Mouse (Mus musculus): ENCODE results near the gene Olfr524. TPM values are rescaled to one million over a fixed set of nuclear protein-coding genes. Genes with fewer than 3 reads are reported as not detected.
A peak's percentile ranks its signal among the peaks of the same experiment; 100 is the strongest.

Gene Olfr524
- polyA plus RNA-seq, 1 experiment from 2014 or later = not detected

DNA sequence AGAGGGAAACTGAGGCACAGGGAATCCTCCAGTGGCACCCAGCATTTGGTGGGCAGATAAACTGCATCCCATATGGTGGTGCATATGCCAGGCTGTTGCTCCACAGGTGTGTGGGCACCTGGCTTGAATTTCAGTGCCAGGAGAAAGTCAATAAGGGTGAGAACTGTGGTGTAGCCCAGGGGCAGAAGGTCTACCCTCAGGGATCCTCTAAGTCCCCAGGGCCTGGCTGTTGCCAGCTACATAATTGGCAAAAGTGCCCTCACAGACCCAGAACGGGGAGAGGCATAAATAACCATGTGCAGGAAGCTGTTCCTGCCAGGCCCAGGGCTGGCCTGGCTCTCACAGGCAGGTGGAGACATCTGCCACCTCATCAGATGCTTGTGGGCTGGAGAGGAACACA is 32.8 kb downstream of the Olfr524 start, which contains the start of gene Olfr523:
Olfr523 (plus strand) TSS at position 282 of the 400 bp plus-strand sequence.
- 53% methylated on average over 1 of the region's 1 CpGs for WGBS
- H3K4me2 ChIP-seq (ENCODE audit: low read length) = no peak within 1 kb of the TSS
- no peaks in the 10 kb centered on the region for H3K36me3 ChIP-seq (ENCODE audit: control insufficient read depth, insufficient read depth, low read length)
- H3K4me3 ChIP-seq (ENCODE audit: low read depth, low read length) = no peak within 1 kb of the TSS
- no peak for DNase-seq (ENCODE audit: low spot score)
- no peak within 1 kb of the TSS for H3K9ac ChIP-seq (ENCODE audit: low read length)
- no peak for ATAC-seq (replicated peaks; ENCODE audit: low FRiP score, low TSS enrichment, low read depth)
- H3K27ac ChIP-seq (ENCODE audit: low read depth) = no peak within 1 kb of the TSS
- no peaks in the 10 kb centered on the region for H3K9me3 ChIP-seq (ENCODE audit: control insufficient read depth, low read length)
- H3K27me3 ChIP-seq (replicated peaks; ENCODE audit: control insufficient read depth, insufficient read depth, low read length) = no peaks in the 10 kb centered on the region
- H3K4me1 ChIP-seq (replicated peaks; ENCODE audit: control insufficient read depth, insufficient read depth, low read length) = no peaks in the 10 kb centered on the region

DNA sequence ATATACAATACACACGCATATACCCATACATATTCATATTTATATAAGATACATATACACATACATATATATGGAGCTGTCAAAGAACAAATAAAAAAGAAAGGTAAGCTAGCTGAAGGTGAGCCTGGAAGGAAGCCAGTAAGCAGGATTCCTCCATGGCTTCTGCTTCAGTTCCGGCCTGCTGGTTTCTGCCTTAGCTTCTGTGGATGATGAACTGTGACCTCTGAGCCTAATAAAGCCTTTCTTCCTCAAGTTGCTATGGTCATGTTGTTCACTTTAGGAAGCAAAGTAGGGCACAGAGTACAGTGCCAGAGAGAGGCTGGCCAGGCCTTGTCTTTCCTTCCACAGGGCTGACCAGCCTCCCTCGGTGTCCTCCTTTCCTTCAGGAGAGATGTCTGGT is 34.9 kb downstream of the Olfr524 start:
- Histone ChIP-seq H3K36me3 (ENCODE audit: control insufficient read depth, insufficient read depth, low read length) (no peaks in the 10 kb centered on the region), H3K9ac (ENCODE audit: low read length) (no peak overlapping the region), H3K4me3 (ENCODE audit: low read depth, low read length) (no peak overlapping the region), H3K27ac (ENCODE audit: low read depth) (no peak overlapping the region), H3K4me1 (replicated peaks; ENCODE audit: control insufficient read depth, insufficient read depth, low read length) (no peaks in the 10 kb centered on the region), H3K27me3 (replicated peaks; ENCODE audit: control insufficient read depth, insufficient read depth, low read length) (no peaks in the 10 kb centered on the region), H3K4me2 (ENCODE audit: low read length) (no peak overlapping the region), H3K9me3 (ENCODE audit: control insufficient read depth, low read length) (no peaks in the 10 kb centered on the region)
- WGBS = 92% methylated on average over 3 of the region's 3 CpGs
- no peak for DNase-seq (ENCODE audit: low spot score)
- ATAC-seq (replicated peaks; ENCODE audit: low FRiP score, low TSS enrichment, low read depth) = no peak

DNA sequence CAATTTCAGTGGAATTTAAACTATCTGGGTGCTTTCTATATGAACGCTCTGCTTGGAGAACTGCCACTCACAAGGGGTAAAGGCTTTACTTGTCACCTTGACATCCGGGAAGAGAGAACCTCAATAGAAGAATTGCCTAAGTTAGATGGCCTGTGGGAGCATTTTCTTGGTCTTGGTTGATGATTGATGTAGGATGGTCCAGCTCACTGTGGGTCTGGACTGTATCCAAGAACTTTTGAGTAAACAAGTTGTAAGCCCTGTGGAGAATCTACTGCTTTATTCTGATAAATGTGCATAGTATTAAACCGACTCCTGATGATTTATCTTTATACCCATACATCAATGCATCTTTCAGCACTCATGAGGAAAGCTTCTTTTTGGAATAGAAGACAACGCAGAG is 36.4 kb downstream of the Olfr524 start:
- WGBS = 55% methylated on average over 4 of the region's 4 CpGs
- H3K9me3 ChIP-seq (ENCODE audit: control insufficient read depth, low read length) = no peaks in the 10 kb centered on the region
- no peak for ATAC-seq (replicated peaks; ENCODE audit: low FRiP score, low TSS enrichment, low read depth)

DNA sequence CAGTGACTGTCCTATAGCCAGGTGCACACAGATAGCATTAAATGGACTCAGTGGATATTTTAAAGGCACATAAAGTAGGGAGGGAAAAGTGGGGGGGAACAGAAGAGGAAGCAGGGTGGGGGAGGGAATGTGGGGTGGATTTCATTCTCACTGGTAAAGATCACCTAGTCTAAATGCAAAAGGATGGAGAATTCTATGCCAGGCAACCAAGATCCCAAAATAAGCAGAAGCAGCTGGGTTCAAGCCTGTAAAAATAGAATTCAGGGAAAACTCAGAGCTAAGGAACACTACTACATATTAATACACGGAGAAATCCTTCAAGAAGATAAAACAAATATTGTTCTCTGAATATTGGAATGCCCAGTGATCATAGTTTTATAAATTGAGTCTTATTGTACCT is 37.8 kb downstream of the Olfr524 start:
- Histone ChIP-seq H3K27me3 (replicated peaks; ENCODE audit: control insufficient read depth, insufficient read depth, low read length) (no peaks in the 10 kb centered on the region), H3K36me3 (ENCODE audit: control insufficient read depth, insufficient read depth, low read length) (no peaks in the 10 kb centered on the region), H3K4me1 (replicated peaks; ENCODE audit: control insufficient read depth, insufficient read depth, low read length) (no peaks in the 10 kb centered on the region), H3K9me3 (ENCODE audit: control insufficient read depth, low read length) (no peaks in the 10 kb centered on the region), H3K27ac (ENCODE audit: low read depth) (no peak overlapping the region), H3K9ac (ENCODE audit: low read length) (no peak overlapping the region), H3K4me3 (ENCODE audit: low read depth, low read length) (no peak overlapping the region), H3K4me2 (ENCODE audit: low read length) (no peak overlapping the region)
- WGBS = 66% methylated on average over 1 of the region's 1 CpGs
- no peak for DNase-seq (ENCODE audit: low spot score)
- ATAC-seq (replicated peaks; ENCODE audit: low FRiP score, low TSS enrichment, low read depth) = no peak

More for the DNA sequence above, 36.4 kb downstream of the Olfr524 start:
- H3K27me3 ChIP-seq (replicated peaks; ENCODE audit: control insufficient read depth, insufficient read depth, low read length) = no peaks in the 10 kb centered on the region
- no peak overlapping the region for H3K27ac ChIP-seq (ENCODE audit: low read depth)
- no peaks in the 10 kb centered on the region for H3K36me3 ChIP-seq (ENCODE audit: control insufficient read depth, insufficient read depth, low read length)
- H3K4me2 ChIP-seq (ENCODE audit: low read length) = no peak overlapping the region
- H3K4me1 ChIP-seq (replicated peaks; ENCODE audit: control insufficient read depth, insufficient read depth, low read length) = no peaks in the 10 kb centered on the region
- DNase-seq (ENCODE audit: low spot score) = no peak
- no peak overlapping the region for H3K4me3 ChIP-seq (ENCODE audit: low read depth, low read length)
- no peak overlapping the region for H3K9ac ChIP-seq (ENCODE audit: low read length)

- ATAC-seq (replicated peaks; ENCODE audit: low FRiP score, low TSS enrichment, low read depth) = no peak
Measured at GRCm38 (mm10) chr7:140164664-140165063, 41.1 kb downstream of the Olfr524 start, which contains the start of gene Olfr522. Gene Olfr522, minus strand, starts transcription at chr7:140164764.

DNA sequence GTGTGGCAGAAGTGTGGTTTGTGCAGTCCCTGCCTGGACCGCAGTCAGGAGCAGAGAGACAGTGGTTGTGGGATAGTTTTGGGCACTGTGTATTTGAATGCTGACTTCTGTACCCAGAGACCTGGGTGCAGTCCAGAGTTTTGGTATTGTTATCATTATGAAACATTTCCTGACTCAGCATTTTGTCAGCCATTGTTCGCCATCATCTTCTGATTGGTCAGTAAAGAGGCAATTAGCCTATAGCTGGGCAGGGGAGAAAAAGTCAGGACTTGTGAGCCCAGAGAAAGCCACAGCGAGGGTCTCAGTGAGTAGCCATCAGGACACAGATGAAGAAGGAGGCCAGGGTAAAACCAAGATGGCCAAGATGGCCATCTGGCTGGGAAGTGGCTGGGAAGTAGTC is 45.4 kb downstream of the Olfr524 start:
- 0 out of 2 replicates have a peak, but pooled peaks cover 8% of the 10 kb centered on the region for H3K27me3 ChIP-seq (replicated peaks; ENCODE audit: control insufficient read depth, insufficient read depth, low read length)
- DNase-seq (ENCODE audit: low spot score) (no peak), ATAC-seq (replicated peaks; ENCODE audit: low FRiP score, low TSS enrichment, low read depth) (no peak)
- 72% methylated on average over 3 of the region's 3 CpGs for WGBS
- H3K4me2 ChIP-seq (ENCODE audit: low read length) = no peak overlapping the region
- H3K36me3 ChIP-seq (ENCODE audit: control insufficient read depth, insufficient read depth, low read length) = no peaks in the 10 kb centered on the region
- H3K9ac ChIP-seq (ENCODE audit: low read length) = no peak overlapping the region
- no peak overlapping the region for H3K4me3 ChIP-seq (ENCODE audit: low read depth, low read length)
- H3K4me1 ChIP-seq (replicated peaks; ENCODE audit: control insufficient read depth, insufficient read depth, low read length) = no peaks in the 10 kb centered on the region
- no peaks in the 10 kb centered on the region for H3K9me3 ChIP-seq (ENCODE audit: control insufficient read depth, low read length)
- no peak overlapping the region for H3K27ac ChIP-seq (ENCODE audit: low read depth)

More at GRCm38 (mm10) chr7:140164664-140165063, 41.1 kb downstream of the Olfr524 start, which contains the start of gene Olfr522:
- WGBS = 75% methylated on average over 7 of the region's 7 CpGs
- Histone ChIP-seq H3K9ac (ENCODE audit: low read length) (no peak within 1 kb of the TSS), H3K4me2 (ENCODE audit: low read length) (no peak within 1 kb of the TSS), H3K4me3 (ENCODE audit: low read depth, low read length) (no peak within 1 kb of the TSS), H3K27ac (ENCODE audit: low read depth) (no peak within 1 kb of the TSS), H3K4me1 (replicated peaks; ENCODE audit: control insufficient read depth, insufficient read depth, low read length) (no peaks in the 10 kb centered on the region), H3K36me3 (ENCODE audit: control insufficient read depth, insufficient read depth, low read length) (no peaks in the 10 kb centered on the region), H3K27me3 (replicated peaks; ENCODE audit: control insufficient read depth, insufficient read depth, low read length) (no peaks in the 10 kb centered on the region), H3K9me3 (ENCODE audit: control insufficient read depth, low read length) (no peaks in the 10 kb centered on the region)
- no peak for DNase-seq (ENCODE audit: low spot score)

- H3K9ac ChIP-seq (ENCODE audit: low read length) = 0 out of 2 replicates have a peak within 1 kb of the TSS, but pooled peaks have one; percentile 13
- peak within 1 kb of the TSS; percentile 45 for H3K4me2 ChIP-seq (ENCODE audit: low read length)
- H3K36me3 ChIP-seq (ENCODE audit: control insufficient read depth, insufficient read depth, low read length) = peaks cover 4% of the 10 kb centered on the region; the same call in 1 of the 2 replicates
- no peak for DNase-seq (ENCODE audit: low spot score)
- no peaks in the 10 kb centered on the region for H3K4me1 ChIP-seq (replicated peaks; ENCODE audit: control insufficient read depth, insufficient read depth, low read length)
- peak within 1 kb of the TSS; percentile 22 for H3K4me3 ChIP-seq (ENCODE audit: low read depth, low read length)
- no peak for ATAC-seq (replicated peaks; ENCODE audit: low FRiP score, low TSS enrichment, low read depth)
- peaks cover 39% of the 10 kb centered on the region for H3K27me3 ChIP-seq (replicated peaks; ENCODE audit: control insufficient read depth, insufficient read depth, low read length)
- 2% methylated on average over 28 of the region's 28 CpGs for WGBS
- no peak within 1 kb of the TSS for H3K27ac ChIP-seq (ENCODE audit: low read depth)
- no peaks in the 10 kb centered on the region for H3K9me3 ChIP-seq (ENCODE audit: control insufficient read depth, low read length)
Measured at GRCm38 (mm10) chr7:140154218-140154927, 51.4 kb downstream of the Olfr524 start, which contains the start of gene Sprn. Gene Sprn, minus strand, starts transcription at chr7:140154877.

GRCm38 (mm10) chr7:140153829-140154217 is 51.9 kb downstream of the Olfr524 start:
- no peak overlapping the region for H3K27ac ChIP-seq (ENCODE audit: low read depth)
- ATAC-seq (replicated peaks; ENCODE audit: low FRiP score, low TSS enrichment, low read depth) (no peak), DNase-seq (ENCODE audit: low spot score) (no peak)
- 0 out of 2 replicates have a peak overlapping the region, but pooled peaks have one; percentile 13 for H3K9ac ChIP-seq (ENCODE audit: low read length)
- peaks cover 39% of the 10 kb centered on the region for H3K27me3 ChIP-seq (replicated peaks; ENCODE audit: control insufficient read depth, insufficient read depth, low read length)
- H3K4me2 ChIP-seq (ENCODE audit: low read length) = peak overlapping the region; percentile 45
- H3K4me3 ChIP-seq (ENCODE audit: low read depth, low read length) = peak overlapping the region; percentile 22
- no peaks in the 10 kb centered on the region for H3K4me1 ChIP-seq (replicated peaks; ENCODE audit: control insufficient read depth, insufficient read depth, low read length)
- H3K36me3 ChIP-seq (ENCODE audit: control insufficient read depth, insufficient read depth, low read length) = peaks cover 6% of the 10 kb centered on the region
- 27% methylated on average over 4 of the region's 4 CpGs for WGBS
- H3K9me3 ChIP-seq (ENCODE audit: control insufficient read depth, low read length) = no peaks in the 10 kb centered on the region

DNA sequence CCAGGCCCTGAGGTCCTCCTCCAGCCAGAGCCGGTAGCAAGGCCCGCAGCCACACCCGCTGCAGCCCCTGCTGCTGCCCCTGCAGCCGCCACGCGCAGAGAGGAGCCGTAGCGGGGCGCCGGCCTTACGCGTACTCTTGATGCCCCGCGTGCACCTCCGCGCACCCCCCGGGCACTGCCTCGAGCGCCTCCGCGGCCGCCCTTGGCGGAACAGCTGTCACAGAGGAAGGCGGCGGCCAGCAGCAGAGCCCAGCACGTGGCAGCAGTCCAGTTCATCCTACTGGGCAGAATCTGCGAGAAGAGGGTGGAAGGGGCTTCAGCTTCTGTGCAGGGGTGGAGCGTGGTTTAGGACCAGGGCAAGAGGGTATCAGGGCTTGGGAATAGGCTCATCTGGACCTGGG is 52.4 kb downstream of the Olfr524 start:
- DNase-seq (ENCODE audit: low spot score) (peak; percentile 54), ATAC-seq (replicated peaks; ENCODE audit: low FRiP score, low TSS enrichment, low read depth) (no peak)
- Histone ChIP-seq H3K27ac (ENCODE audit: low read depth) (no peak overlapping the region), H3K9me3 (ENCODE audit: control insufficient read depth, low read length) (no peaks in the 10 kb centered on the region), H3K4me1 (replicated peaks; ENCODE audit: control insufficient read depth, insufficient read depth, low read length) (no peaks in the 10 kb centered on the region), H3K36me3 (ENCODE audit: control insufficient read depth, insufficient read depth, low read length) (peaks cover 9% of the 10 kb centered on the region), H3K9ac (ENCODE audit: low read length) (no peak overlapping the region), H3K4me3 (ENCODE audit: low read depth, low read length) (peak overlapping the region; percentile 20; the same call in 1 of the 2 replicates), H3K27me3 (replicated peaks; ENCODE audit: control insufficient read depth, insufficient read depth, low read length) (peaks cover 39% of the 10 kb centered on the region), H3K4me2 (ENCODE audit: low read length) (peak overlapping the region; percentile 43)
- 6% methylated on average over 28 of the region's 28 CpGs for WGBS
